Mouse (Mus musculus): ENCODE measurements around the gene Kcnk4. TPM values are rescaled to one million over a fixed set of nuclear protein-coding genes. Genes with fewer than 3 reads are reported as not detected.

Gene Kcnk4
- polyA plus RNA-seq, 1 experiment from 2014 or later = not detected

GRCm38 (mm10) chr19:6977759-6978638 is 43.7 kb upstream of the Kcnk4 start:
- no peaks in the 10 kb centered on the region for H3K27me3 ChIP-seq (ENCODE audit: control insufficient read depth, insufficient read depth, low read length)
- peak overlapping the region; percentile 71; the same call in 1 of the 2 replicates for H3K4me2 ChIP-seq
- H3K4me1 ChIP-seq (ENCODE audit: control insufficient read depth, insufficient read depth, low read length) = peaks cover 43% of the 10 kb centered on the region
- H3K9ac ChIP-seq (ENCODE audit: low read length) = peak overlapping the region; percentile 76
- ATAC-seq (ENCODE audit: low FRiP score) (no peak), DNase-seq (ENCODE audit: low spot score, missing footprints) (peak; percentile 88)
- peaks cover 14% of the 10 kb centered on the region for H3K36me3 ChIP-seq (ENCODE audit: control insufficient read depth, insufficient read depth, low read length)
- H3K9me3 ChIP-seq (ENCODE audit: control insufficient read depth, low read length) = no peaks in the 10 kb centered on the region
- 84% methylated on average over 13 of the region's 13 CpGs for WGBS
- peak overlapping the region; percentile 64; the same call in 1 of the 2 replicates for H3K27ac ChIP-seq (ENCODE audit: low read depth, low read length)
- peak overlapping the region; percentile 57; the same call in 1 of the 2 replicates for H3K4me3 ChIP-seq (ENCODE audit: low read depth, low read length)

DNA sequence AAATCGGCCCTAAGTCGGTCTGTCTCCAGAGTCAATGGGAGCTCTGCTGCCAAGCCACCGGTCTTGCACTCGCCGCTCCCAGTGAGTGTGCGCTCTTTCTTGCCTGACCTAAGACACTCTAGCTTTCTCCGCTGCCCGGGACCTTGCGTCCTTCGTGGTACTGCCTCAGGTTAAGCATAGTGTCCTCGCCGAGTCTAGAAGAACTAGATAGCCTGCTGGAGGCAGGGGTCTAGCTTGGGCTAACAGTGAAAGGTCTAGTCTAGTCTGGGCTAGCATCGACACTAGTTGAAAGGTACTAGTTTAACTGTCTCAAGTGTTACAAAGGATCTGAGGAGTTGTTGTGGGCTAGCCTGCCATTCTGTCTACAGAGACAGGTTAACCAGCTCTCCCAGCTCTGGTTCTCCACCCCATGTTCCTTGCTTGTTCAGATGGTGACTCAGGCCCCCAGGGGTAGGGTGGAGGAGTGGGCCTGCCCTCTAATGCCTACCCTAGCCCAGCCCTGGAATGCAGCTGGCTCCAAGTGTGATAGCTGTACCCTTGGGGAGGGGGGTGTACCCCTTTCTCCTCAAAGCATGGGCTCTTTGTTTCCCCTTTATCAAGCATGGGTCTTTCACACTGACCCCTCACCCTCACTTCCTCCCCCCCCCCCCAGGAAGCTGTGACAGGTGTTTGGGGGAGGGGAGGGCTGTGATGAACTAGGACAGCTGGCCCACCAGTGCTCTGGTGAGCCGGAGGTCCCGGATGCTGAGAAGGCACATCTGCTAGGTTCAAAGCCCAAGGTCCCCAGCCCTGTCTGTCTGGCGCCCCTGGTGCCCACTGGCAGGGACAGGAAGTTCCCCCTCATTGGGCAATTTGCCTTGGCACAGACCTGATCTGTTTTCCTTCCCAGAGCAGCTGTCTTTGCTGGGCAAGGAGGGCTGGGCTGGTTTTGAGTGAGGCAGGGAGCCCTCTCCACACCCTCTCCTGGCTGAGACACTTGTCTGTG is 41.5 kb upstream of the Kcnk4 start, which contains the start of gene Plcb3:
TSS of gene Plcb3 (minus strand) at position 934 of the 985 bp plus-strand sequence.
- no peaks in the 10 kb centered on the region for H3K9me3 ChIP-seq (ENCODE audit: control insufficient read depth, low read length)
- H3K4me2 ChIP-seq = peak within 1 kb of the TSS; percentile 95
- H3K27me3 ChIP-seq (ENCODE audit: control insufficient read depth, insufficient read depth, low read length) = no peaks in the 10 kb centered on the region; the same call in 1 of the 2 replicates
- under 1% methylated on average over 16 of the region's 16 CpGs for WGBS
- H3K9ac ChIP-seq (ENCODE audit: low read length) = peak within 1 kb of the TSS; percentile 94
- H3K36me3 ChIP-seq (ENCODE audit: control insufficient read depth, insufficient read depth, low read length) = peaks cover 12% of the 10 kb centered on the region
- ATAC-seq (ENCODE audit: low FRiP score) (no peak), DNase-seq (ENCODE audit: low spot score, missing footprints) (peak; percentile 96)
- peak within 1 kb of the TSS; percentile 83 for H3K4me3 ChIP-seq (ENCODE audit: low read depth, low read length)
- H3K27ac ChIP-seq (ENCODE audit: low read depth, low read length) = peak within 1 kb of the TSS; percentile 89
- peaks cover 40% of the 10 kb centered on the region for H3K4me1 ChIP-seq (ENCODE audit: control insufficient read depth, insufficient read depth, low read length)

DNA sequence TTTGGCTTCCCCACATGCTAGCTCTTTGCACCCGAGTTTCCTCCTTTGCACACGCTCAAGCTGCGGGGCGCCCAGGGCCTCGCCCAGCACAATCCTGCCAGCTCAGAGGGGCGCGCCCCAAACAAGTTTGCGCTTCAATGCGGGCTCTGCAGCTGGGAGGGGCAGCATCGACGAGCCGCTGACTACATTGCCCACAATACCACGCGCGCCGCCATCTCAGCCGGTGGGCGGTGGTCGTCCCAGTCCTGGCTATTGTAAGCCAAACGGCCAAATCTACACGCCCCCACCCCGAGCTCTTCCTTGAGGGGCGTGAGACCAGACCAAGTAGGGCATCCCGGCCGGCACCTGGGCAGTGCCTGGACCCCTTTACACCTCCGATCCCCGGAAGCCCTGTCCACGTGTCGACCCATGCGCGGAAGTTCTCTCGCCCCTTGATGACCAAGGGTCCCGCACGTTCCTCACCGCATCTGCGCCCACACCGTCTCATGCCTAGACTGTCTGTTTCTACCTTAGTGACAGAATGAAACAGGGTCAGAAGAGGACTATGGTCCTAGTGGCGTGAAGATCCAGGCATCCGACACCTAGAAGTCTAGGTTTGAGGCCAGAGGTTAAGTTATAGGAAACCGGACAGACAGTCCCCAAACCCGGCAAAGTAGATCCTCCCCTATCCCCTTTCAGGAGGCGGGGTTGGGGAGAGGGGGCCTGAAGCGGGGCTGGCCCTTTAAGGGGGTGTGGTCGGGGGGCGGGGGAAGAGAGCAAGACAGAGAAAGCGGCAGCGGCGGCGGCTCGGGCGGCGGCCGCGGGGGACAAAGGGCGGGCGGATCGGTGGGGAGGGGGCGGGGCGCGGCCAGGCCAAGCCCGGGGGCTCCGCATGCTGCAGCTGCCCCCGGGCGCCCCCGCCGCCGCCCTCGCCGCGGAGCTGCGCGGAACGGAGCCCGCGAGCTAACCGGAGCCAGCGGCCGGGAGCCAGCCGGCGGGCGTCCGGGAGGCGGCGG is 40.2 kb upstream of the Kcnk4 start, which contains the start of gene Ppp1r14b:
TSS of gene Ppp1r14b (plus strand) at position 758 of the 995 bp plus-strand sequence.
- H3K9ac ChIP-seq (ENCODE audit: low read length) = peak within 1 kb of the TSS; percentile 94
- peak within 1 kb of the TSS; percentile 89 for H3K27ac ChIP-seq (ENCODE audit: low read depth, low read length)
- H3K4me2 ChIP-seq = peak within 1 kb of the TSS; percentile 95
- peaks cover 9% of the 10 kb centered on the region for H3K27me3 ChIP-seq (ENCODE audit: control insufficient read depth, insufficient read depth, low read length)
- under 1% methylated on average over 69 of the region's 84 CpGs for WGBS
- H3K4me3 ChIP-seq (ENCODE audit: low read depth, low read length) = peak within 1 kb of the TSS; percentile 83
- H3K9me3 ChIP-seq (ENCODE audit: control insufficient read depth, low read length) = no peaks in the 10 kb centered on the region
- peaks cover 48% of the 10 kb centered on the region for H3K4me1 ChIP-seq (ENCODE audit: control insufficient read depth, insufficient read depth, low read length)
- peaks cover 12% of the 10 kb centered on the region for H3K36me3 ChIP-seq (ENCODE audit: control insufficient read depth, insufficient read depth, low read length)
- ATAC-seq (ENCODE audit: low FRiP score) = peak; percentile 71
- peak; percentile 98 for DNase-seq (ENCODE audit: low spot score, missing footprints)

GRCm38 (mm10) chr19:6973581-6974190 is 39.4 kb upstream of the Kcnk4 start:
- H3K36me3 ChIP-seq (ENCODE audit: control insufficient read depth, insufficient read depth, low read length) = peaks cover 12% of the 10 kb centered on the region
- peak overlapping the region; percentile 83 for H3K4me3 ChIP-seq (ENCODE audit: low read depth, low read length)
- peak overlapping the region; percentile 72 for H3K4me2 ChIP-seq
- no peak overlapping the region for H3K27ac ChIP-seq (ENCODE audit: low read depth, low read length)
- peak overlapping the region; percentile 94 for H3K9ac ChIP-seq (ENCODE audit: low read length)
- H3K4me1 ChIP-seq (ENCODE audit: control insufficient read depth, insufficient read depth, low read length) = peaks cover 43% of the 10 kb centered on the region
- no peaks in the 10 kb centered on the region for H3K9me3 ChIP-seq (ENCODE audit: control insufficient read depth, low read length)
- peaks cover 16% of the 10 kb centered on the region for H3K27me3 ChIP-seq (ENCODE audit: control insufficient read depth, insufficient read depth, low read length)
- WGBS = 43% methylated on average over 12 of the region's 12 CpGs
- ATAC-seq (ENCODE audit: low FRiP score) (no peak), DNase-seq (ENCODE audit: low spot score, missing footprints) (peak; percentile 91)

DNA sequence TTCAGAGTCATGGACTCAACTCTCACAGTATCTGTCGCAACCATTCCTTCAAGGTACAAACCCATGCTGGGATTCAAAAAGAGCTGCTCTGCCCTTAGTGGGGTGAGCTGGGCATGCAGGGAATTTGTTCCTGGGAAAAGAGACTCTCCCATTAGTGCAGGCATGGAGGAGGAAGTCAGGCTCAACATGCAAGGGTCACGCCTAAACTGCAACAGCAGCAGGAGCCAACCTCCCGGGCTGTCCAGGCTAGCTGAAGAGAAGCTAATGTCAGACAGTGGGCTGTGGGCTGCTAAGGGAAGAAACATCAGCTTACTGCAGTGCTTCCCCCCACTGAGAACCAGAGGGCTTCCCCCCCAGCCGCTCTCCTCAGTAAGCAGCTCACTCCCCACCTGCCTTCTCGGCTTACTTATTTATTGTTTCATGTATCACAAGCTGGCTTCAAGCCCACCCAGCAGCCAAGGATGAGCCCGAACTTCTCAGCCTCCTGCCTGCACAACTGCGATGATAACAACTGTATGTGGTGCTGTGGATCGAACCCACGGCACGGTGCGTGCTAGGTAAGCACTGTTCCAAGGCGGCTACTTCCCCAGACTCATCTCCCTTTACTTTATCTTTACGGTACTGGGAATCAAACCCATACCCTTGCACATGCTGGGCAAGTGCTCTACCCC is 38.1 kb upstream of the Kcnk4 start:
- H3K4me2 ChIP-seq = no peak overlapping the region
- H3K9ac ChIP-seq (ENCODE audit: low read length) = no peak overlapping the region
- 78% methylated on average over 13 of the region's 13 CpGs for WGBS
- peaks cover 20% of the 10 kb centered on the region for H3K27me3 ChIP-seq (ENCODE audit: control insufficient read depth, insufficient read depth, low read length)
- no peak for ATAC-seq (ENCODE audit: low FRiP score)
- peaks cover 2% of the 10 kb centered on the region for H3K36me3 ChIP-seq (ENCODE audit: control insufficient read depth, insufficient read depth, low read length)
- no peak overlapping the region for H3K27ac ChIP-seq (ENCODE audit: low read depth, low read length)
- no peak overlapping the region for H3K4me3 ChIP-seq (ENCODE audit: low read depth, low read length)
- H3K4me1 ChIP-seq (ENCODE audit: control insufficient read depth, insufficient read depth, low read length) = peaks cover 32% of the 10 kb centered on the region
- DNase-seq (ENCODE audit: low spot score, missing footprints) = no peak
- H3K9me3 ChIP-seq (ENCODE audit: control insufficient read depth, low read length) = no peaks in the 10 kb centered on the region

GRCm38 (mm10) chr19:6971644-6972043 is 37.3 kb upstream of the Kcnk4 start:
- no peak for ATAC-seq (ENCODE audit: low FRiP score)
- H3K4me2 ChIP-seq = no peak overlapping the region
- peaks cover 20% of the 10 kb centered on the region for H3K27me3 ChIP-seq (ENCODE audit: control insufficient read depth, insufficient read depth, low read length)
- no peak overlapping the region for H3K9ac ChIP-seq (ENCODE audit: low read length)
- H3K4me3 ChIP-seq (ENCODE audit: low read depth, low read length) = no peak overlapping the region
- 47% methylated on average over 6 of the region's 6 CpGs for WGBS
- no peaks in the 10 kb centered on the region for H3K36me3 ChIP-seq (ENCODE audit: control insufficient read depth, insufficient read depth, low read length)
- H3K9me3 ChIP-seq (ENCODE audit: control insufficient read depth, low read length) = no peaks in the 10 kb centered on the region
- H3K4me1 ChIP-seq (ENCODE audit: control insufficient read depth, insufficient read depth, low read length) = peaks cover 26% of the 10 kb centered on the region
- DNase-seq (ENCODE audit: low spot score, missing footprints) = no peak
- no peak overlapping the region for H3K27ac ChIP-seq (ENCODE audit: low read depth, low read length)

DNA sequence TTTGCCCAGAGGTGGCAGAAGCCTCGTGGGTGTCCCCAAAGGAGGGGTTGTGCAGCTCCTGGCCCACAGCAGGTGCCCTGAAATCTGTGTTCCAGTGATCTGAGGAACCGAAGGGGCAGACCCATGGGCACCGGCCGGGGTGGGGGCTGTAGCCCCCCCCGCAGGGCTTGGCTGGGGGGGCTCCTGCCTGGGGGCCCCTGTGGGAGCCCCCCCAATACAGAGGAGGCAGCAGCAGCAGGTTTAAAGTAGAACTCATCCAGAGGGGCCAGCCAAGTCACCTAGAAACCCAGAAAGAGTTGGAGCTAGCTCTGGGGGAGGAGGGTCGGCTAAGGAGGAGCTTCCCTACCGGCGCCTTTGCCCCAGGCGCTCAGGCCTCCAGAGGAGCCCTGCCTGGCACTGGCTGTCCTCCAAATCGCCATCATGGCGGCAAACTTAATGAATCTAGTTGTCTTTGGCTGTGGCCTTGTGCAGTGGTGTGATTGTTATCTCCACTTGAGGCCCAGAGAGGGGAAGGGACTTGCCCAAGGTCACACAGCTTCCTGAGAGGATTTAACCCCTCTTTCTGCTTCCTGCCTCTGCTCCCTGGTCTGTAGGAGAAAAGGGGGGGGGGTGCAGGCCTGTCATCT is 36.3 kb upstream of the Kcnk4 start:
- H3K27ac ChIP-seq (ENCODE audit: low read depth, low read length) = no peak overlapping the region
- no peak for ATAC-seq (ENCODE audit: low FRiP score)
- H3K4me3 ChIP-seq (ENCODE audit: low read depth, low read length) = no peak overlapping the region
- no peaks in the 10 kb centered on the region for H3K9me3 ChIP-seq (ENCODE audit: control insufficient read depth, low read length)
- H3K9ac ChIP-seq (ENCODE audit: low read length) = no peak overlapping the region
- peaks cover 17% of the 10 kb centered on the region for H3K4me1 ChIP-seq (ENCODE audit: control insufficient read depth, insufficient read depth, low read length)
- no peaks in the 10 kb centered on the region for H3K36me3 ChIP-seq (ENCODE audit: control insufficient read depth, insufficient read depth, low read length)
- WGBS = 21% methylated on average over 11 of the region's 11 CpGs
- peaks cover 20% of the 10 kb centered on the region for H3K27me3 ChIP-seq (ENCODE audit: control insufficient read depth, insufficient read depth, low read length)
- no peak overlapping the region for H3K4me2 ChIP-seq
- DNase-seq (ENCODE audit: low spot score, missing footprints) = no peak
